Mouse (Mus musculus): ENCODE results near the gene Capn11.

- TF ChIP-seq CTCF (IDR thresholded peaks at IDR 0.05; ENCODE audit: low read depth, low read length) = no peak
- no peak for TF ChIP-seq POLR2A (IDR thresholded peaks at IDR 0.05; ENCODE audit: extremely low read depth, insufficient read depth, low read length)
These were observed 8.4 kb upstream of the Capn11 start for GRCm38 (mm10) chr17:45667481-45667880.
